Mouse (Mus musculus) naive thymus-derived CD4-positive, alpha-beta T cell, adult 2 months (primary cell): ENCODE results near the gene Mlec.

ENCODE experiments used
- DNase-seq: peaks from one replicate; pipeline ENCODE4 v3.0.0-alpha.2; 2011; ENCODE audit warnings: low read depth

Gene Mlec

DNA sequence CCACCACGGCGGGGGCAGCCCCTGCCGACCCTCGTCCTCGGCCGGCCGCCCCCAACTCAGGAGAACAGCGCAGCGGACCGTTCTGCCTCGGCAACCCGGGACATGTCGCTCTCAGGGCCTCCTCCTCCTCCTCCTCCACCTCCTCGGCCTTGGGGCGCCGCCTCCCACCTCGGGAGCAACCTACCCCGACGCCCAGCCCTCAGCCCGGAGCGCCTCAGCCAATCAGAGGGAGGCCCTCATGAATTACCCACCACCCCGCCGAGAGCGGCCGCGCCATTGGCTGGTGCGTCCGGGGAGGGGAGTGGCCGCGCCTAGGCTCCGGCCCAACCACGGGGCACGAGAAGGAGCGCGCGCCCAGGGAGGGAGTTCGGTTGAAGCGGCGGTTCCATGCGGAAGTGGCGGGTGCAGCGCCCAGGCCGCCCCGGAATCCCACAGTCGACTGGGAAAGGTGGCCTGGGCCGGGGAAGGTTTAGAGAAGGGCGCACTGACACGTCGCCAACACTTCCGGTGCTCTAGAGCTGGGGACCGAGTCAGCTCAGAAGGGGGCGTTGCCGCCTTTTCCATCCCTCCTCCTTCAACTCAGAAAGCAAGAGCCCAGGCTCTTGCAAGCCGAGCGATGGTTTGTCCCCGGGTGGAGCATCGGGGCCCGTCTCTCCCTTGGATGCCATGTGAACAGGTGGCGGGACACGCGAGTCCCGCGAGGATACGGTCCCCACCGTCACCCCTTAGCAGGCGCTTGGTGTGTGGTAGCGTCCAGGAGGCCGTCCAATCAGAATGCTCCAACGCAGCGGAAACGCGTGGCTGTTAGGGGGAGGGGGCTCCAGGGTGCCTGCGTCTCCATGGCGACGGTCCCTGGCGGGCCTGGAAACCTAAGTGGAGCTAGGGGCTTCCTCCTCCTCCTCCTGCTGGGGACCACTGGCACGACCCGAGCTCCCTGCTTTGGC is at the start of gene Mlec:
Gene Mlec, minus strand, starts transcription at position 140 of the 944 bp plus-strand sequence.
- DNase-seq = peak; percentile 99

DNA sequence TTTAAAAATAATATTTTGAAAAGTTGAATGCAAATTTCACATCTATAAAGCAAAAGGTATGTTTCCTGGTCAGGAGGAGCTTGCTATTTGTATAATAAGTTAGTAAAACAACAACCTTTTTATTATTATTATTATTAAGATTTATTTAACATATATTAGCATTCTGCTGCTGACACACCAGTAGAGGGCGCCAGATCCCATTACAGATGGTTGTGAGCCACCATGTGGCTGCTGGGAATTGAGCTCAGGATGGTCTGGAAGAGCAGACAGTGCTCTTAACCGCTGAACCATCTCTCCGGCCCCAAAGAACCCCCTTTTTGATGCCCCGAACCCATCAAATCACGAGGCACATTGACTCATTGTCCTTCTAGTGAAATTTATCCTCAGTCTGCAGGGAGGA is 49.3 kb upstream of the Mlec start:
- no peak for DNase-seq

DNA sequence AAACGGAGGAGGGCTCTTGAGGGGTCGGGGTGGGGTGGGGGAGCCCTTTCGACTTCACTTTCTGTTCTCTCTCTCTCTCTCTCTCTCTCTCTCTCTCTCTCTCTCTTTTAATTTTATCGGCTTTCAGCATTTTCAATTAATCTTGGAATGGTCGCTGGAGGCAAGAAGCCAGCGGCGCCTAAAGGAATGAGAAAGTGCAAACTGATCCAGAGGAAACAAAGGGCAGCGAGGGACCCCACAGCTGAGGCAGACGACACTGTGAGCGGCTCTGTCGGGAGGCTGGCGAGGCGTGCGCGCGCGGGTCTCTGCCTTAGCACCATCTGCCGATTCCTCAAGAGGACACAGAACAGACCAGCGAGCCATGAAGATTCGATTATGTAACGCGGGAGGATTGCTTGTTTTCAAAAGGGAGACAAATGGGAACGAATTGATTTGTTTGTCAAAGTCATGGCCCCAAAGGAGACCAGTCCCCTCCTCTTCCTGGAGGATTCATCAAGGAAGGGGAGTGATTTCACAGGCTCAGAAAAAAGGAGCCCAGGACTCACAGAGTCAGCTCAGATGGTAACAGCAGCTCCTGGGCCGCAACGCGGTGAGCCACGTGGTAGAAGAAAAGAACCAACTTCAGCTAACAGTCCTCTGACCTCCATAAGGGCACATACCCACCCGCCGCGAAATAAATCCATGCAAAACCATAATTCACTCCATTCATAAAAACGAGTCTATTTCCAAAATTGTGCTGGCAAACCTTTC is 46.8 kb upstream of the Mlec start:
- peak; percentile 40 for DNase-seq

DNA sequence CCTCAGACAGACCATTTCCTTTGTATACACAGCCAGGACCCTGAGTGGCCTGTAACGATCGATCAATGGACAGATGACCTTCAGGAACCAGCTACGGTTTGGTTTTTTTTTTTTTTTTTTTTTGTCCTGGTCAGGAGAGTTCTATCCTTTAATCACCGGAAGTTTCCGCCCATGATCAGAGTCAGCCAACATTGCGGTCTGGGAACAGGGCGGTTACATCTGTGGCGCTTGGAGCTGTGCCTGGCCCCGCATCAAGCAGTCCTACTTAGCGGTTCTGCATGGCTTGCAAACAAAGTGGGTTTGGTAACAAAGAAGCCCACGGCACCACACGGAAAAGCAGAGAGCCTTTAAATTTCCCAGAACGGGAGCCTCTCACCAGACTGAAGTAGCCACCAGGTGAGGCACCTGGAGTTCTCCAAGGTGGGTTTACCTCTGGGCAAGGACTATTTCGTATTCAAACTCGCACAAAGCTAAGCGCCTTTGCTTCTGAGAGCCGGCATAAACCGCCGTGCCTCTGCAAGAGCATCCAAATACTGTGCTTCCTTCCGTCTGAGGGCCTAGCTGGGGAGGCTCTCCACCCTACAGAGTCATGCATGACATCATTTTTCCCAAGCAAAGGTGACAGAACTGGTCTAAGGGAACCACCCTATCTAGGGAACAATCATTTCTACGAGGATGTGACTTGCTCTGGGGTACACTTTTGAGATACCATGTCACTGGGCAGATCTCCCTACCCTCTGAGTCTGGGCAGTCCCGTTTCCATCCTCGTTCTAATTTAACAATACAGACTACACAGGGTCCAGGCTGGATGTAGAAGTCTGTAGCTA is 46.0 kb upstream of the Mlec start:
- peak; percentile 40 for DNase-seq

DNA sequence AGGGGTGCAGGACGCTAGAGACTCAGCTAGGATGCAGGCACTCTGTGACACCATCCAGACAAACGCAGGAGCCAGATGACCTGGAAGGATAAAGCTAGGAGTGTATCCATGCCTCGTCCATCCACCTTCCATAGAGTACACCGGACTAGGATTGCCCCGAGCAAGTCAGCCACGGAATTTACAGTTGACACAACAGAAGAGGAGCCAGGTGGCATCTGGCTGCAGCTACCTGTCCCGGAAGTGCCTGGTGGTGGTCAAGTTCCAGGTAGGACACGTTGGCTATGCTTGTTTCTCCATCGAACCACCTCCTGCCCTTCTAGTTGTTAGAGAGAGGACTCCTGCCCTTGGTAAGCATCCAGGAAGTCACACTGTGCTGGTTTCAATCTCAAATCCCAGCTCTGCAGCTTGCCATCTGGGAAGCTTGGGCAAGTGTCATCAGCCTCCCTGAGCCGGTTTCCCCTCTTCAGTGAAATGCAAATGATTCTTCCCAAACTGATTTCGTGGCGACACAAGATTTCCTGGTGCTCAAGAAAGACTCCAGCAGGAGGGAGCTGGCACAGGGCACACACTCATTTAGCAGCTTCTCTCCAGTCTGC is 36.7 kb upstream of the Mlec start:
- DNase-seq = no peak

DNA sequence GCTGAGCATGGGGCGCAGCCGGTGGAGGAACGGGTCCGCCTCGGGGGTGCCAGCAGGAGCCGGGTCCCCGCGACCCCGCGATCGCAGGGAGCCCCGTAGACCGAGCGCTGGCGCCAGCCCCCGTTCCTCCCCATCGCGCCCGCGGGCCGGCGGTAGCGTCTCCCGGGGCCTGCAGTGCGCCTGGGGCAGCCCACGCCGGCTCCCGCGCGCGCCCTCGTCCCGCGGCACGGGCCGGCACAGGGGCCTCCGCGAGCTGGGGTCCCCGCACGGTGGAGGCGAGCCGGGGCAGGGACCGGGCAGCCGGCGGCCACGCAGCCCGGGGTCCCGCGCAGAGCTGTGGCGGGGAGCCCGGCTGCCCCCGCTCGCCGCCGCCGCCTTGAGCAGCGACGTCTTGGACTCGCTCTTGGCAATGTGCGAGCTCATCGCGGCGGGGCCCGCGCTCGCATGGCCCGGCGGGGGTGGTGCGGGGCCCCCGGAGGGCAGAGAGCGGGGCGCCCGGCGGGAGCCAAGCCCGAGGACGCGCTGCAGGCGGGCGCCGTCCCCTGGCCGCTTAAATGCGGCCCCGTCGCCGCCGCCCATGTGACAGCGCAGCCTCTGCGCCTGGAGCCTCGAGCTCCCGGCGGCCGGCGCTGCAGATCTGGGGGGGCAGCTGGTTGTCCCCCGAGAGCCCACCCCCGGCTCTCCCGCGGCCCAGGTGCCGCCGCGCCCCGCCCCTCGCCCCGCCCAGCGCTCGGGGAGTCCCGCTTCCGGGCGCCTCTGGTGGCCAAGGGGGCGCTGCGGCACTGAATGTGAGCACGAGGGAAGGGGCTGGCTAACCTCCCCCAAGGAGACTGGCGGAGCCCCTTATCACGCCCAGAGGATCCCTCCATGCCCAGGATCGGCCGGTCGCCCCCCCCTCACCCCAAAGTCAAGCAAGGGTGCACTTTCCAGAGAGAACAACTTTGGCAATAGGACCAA is 36.0 kb upstream of the Mlec start, which contains the start of gene Cabp1:
Gene Cabp1, minus strand, starts transcription at position 713 of the 957 bp plus-strand sequence.
- DNase-seq = peak; percentile 78

DNA sequence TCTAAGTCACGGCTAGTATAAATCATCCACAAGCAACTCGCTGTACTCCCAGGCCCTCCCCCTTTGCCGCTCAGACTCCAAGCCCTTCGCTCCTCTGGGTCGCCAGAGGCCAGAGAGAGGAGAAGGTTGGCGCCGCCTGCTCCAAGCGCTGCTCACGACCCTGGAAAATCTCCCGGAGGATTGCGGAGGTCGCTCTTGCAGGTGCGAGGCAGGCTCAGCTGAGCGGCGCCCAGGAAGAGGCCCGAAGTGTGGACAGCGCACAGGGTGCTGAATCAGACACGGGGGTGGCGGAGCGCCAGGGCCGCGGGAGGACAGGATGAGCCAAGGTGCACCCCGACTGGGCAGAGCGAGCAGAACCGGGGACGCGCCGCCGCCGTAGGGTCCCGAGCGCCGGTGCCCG is 35.2 kb upstream of the Mlec start:
- DNase-seq = peak; percentile 68

DNA sequence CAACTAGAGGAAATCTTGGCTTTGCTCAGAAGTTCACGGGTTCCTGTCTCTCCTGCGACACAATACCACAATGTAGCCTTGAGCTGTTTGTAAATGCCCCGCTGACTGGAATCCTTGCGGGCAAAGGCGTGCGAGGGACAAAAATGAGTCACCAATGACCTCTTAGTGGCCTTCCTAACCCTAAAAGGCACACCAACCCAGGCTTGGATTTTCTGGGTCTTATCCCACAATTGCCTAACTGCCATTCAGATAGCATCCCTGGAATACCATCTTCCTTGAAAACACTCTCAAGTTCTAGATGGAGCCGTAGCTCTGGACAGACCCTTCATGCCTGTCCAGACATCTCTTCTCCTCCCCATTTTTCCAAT is 34.8 kb upstream of the Mlec start:
- DNase-seq = no peak

DNA sequence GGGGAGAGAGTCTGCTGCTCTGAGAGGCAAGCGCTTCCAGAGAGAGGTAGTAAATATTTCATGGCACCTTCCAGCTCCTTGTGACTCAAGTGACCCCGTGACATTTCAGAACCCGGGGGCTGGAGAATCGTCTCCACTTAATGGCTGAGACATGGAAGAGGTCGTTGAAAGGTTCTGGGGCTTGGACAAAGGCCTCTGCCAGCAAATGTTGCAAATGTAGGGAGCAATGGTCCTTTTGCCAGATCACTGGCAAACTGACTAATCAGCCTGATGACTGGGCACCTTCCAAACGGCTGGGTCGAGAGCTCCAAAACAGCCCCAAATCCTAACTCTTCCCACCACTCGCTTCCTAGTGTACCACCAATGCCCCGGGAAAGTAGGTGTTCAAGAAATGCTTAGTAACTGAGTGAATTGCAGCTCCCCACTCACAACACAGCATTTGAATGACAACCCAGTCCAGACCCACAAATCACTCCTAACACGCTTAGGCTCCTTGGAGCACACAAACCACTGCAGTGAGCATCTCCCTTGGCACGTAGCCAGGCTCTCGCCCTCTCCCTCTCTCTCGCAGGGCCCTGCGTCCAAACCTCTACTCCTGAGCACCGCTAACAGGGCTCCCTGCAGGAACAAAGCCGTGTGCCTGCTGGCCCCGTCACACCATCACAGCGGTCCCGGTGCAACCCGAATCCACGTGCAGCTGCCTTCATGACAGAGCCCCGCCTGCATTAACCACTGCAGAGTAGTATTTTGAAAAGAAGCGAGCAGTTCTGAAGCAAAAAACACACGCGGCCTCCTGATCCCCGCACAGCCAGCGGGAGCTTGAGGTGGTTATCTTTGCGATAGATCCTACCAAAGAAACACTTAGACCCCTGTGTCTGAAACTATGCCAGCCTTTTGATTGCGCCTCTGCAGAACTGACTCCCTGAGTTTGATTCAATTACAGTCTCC is 34.2 kb upstream of the Mlec start:
- peak; percentile 42 for DNase-seq

DNA sequence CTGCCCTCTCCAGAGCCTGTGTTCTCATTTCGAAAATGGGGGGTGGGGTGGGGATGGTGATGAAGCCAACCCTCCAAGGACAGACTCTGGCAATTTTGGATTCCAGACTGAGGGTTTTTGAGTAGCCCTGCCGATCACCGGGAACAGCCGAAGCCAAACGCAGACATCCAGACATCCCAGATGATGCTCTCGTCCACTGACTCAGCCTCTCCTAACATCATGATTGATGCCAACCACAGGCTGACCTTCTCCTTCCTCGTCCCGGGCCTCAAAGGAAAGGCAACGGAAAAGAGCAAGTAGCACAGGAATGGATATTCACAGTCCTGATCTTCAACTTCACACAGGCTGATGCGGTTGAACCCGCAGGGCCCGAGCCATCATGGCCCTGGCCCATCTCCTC is 32.1 kb upstream of the Mlec start:
- DNase-seq = no peak

DNA sequence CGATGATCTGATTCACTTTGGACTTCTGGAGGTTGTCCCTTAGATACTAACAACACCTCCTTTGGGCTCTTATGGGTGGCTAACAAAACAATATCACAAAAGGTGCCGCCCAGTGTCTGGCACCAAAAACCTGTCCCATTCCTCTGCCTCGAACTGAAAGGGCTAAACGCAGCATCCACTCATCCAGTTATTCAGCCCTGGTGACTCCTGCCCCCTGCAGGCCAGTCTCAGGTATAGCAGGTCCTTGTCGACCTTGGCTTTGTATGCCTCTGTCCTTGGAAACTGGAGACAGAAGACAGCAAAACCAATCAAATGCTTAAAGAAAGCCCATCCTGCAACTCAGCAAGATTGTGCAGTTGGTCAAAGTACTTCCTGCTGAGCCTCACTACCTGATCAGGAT is 30.8 kb upstream of the Mlec start:
- DNase-seq = peak; percentile 81

DNA sequence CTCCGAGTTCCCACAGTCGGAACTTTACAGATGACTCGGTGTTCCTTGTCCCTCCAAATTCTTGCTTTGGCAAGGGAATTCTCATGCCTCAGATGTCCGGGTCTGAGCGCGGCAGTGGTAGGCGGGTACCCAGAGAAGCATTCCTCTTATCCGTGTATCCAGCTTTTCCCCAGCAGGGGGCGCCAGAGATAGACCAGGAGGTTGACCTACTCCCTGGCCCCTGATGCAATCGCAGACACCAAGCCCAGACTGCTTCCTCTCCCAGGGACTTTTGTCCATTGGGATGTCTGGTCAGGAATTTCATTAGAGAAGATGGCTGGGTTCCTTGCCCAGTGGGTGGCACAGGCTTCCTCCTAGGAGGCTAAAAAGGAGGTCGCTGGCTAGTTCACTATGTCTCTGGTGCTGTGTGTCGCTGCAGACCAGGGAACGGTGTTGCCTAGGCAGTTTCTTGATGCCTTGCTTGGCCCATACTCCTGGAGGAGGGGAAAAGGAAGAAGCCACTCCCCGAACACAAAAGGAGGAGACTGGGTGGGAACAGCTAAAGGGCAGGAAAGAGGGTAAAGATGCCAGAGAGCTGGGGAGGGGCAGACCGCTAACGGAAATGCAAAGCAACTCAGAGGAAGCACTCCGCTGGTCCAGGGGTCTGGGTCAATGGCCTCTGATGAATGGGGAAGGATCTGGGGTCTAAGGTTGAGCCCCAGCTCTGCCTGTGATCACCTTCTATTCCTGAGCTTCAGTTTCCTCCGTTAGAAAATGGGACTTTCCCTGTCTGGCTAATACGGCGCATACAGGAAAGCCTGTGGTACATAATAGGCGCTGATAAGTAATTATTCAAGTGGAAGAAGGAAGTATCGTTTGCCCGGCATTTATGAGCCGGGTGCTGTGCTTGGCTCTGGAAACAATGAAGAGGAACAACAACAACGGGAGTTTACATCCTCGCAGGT is 29.5 kb upstream of the Mlec start:
- peak; percentile 91 for DNase-seq

DNA sequence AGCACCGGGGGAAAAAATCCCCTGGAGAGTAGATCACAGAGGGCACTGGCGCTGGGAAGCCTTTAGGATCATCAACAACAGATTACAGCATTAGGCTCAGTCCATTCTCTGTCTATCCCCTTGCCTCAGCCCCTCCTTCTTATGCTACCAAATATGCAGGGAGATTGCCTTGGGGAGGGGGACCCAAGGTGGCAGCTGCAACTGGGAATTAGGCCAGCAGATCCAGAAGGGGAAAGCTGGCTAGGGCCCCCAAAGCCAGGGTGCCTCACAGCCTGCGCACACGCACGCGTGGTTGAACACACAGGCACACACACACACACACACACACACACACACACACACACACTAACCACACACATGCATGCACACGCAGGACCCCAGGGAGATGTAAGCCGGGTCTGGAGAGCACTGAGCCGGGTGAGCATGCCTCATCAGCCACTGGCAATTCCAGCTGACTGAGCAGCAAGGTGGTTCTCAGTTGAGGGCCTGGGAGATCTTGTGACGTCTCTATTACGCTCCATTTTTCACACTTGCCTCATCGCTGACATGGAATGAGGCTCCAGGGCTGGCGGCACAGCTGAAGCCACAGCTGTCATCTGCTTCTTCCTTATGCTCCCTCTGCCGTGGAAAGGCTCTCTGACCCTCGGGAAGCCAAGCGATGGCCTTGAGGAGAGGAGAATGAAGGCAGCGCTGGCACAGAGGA is 28.5 kb upstream of the Mlec start:
- DNase-seq = peak; percentile 37

DNA sequence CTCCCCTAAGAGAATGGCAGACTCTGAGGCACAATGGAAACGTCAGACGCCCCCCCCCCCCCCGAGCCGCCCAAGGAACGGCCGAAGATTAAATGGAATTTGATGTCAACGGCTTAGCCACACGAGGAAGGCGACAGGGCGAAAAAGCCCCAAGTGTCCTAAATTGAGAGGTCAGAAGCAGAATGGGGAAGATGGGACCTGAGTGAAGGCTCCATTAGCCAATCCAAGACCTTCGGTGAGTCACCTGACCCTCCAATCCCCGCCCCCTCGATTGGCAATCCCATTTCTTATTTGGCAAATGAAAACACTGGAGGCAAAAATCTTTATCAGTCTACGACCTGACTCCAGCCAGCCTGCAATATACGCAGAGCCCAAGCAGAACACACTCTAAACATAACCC is 26.7 kb upstream of the Mlec start:
- no peak for DNase-seq

DNA sequence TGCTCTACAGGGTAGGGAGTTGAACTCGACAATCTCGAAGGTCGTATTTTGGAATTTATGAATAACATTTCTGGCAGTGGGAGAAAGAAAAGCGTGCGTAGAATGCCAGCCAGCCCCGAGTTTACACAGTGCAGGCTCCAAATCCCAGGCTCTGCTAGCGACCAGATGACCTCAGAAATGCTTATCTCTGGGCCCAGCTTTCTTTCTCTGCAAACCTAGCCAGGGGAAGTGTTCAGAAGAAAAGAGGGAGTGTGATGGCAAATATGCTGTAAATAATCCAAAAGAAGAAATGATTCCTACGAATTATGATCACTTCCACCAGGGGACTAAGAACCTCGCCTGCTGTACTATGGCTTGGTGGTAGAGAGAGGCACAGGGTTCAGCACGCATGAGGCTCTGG is 25.5 kb upstream of the Mlec start:
- DNase-seq = no peak

DNA sequence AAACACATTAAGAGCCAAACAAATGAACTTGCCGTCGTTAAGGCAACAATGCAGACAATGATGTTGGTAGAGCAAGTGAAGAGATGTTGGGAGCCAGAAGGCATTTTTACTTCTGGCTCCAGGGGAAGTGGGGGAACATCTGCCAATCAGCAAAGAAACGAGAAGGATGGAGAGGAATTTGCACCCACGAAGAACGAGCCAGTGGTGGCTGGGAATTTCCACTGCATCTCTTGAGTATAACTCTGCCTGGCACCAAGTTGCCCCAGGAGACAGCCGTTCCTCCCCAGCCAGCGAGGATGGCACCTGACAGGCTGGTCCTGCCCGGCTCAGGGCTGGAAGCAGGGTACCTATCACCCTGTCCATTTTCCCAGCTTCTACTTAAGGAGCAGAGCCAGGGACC is 24.9 kb upstream of the Mlec start:
- no peak for DNase-seq

DNA sequence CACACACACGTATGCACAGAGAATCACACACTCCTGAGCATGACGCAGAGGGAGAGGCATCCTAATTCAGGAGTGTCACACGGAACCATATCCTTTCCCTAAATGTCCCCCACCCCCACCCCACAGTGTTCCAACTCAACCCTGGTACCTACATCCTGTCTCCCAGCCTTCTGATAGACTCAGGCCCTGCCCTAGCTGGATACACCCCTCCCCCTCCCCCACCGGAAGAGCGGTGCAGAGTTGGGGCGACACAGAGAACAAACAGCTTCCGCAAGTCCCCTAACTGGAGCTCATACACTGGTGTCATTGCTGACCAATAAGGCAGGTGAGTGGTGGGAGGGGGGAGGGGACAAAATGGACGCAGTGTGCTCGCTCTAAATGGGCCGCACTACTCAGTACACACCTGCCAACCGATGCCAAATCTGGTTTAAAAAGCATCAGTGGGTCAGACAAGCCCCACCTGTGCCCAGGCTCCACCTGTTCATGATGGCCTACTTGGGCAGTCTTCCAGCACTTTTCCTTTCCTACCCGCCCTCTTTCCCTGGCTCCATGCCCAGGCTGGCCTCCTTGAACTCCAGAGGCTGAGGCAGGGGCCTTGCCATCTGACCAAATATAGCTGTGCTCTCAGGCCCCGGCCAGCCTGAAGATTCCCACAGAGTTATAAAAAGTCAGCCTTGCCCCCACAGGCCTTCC is 23.4 kb upstream of the Mlec start:
- DNase-seq = peak; percentile 70
